Mouse (Mus musculus) erythroblast, embryonic 14.5 days (primary cell): ENCODE data around the gene 4933417A18Rik. TPM values are rescaled to one million over a fixed set of nuclear protein-coding genes. Genes with fewer than 3 reads are reported as not detected.

Experiments used
- H3K27me3 ChIP-seq: 2 replicates; pipeline ENCODE4 v1.6.1; 2012; ENCODE audit warnings: inconsistent platforms; ENCODE audit not compliant: control insufficient read depth
- H3K36me3 ChIP-seq: 2 replicates; pipeline ENCODE4 v1.6.1; 2012; ENCODE audit warnings: mild to moderate bottlenecking, inconsistent platforms; ENCODE audit not compliant: control insufficient read depth
- H3K4me1 ChIP-seq: 2 replicates; pipeline ENCODE4 v1.6.1; 2012; ENCODE audit warnings: inconsistent platforms; ENCODE audit not compliant: control insufficient read depth
- H3K4me3 ChIP-seq: replicated peaks from 2 replicates; pipeline ENCODE3; 2012; ENCODE audit warnings: moderate library complexity, mild to moderate bottlenecking, inconsistent platforms
- H3K9me3 ChIP-seq: 2 replicates; pipeline ENCODE4 v1.6.1; 2012; ENCODE audit warnings: low read length, inconsistent platforms, mixed read lengths; ENCODE audit not compliant: control insufficient read depth
- GATA1 ChIP-seq: IDR thresholded peaks from 2 replicates; pipeline ENCODE4 v1.6.1; 2012; ENCODE audit warnings: low read length, inconsistent platforms, mixed read lengths
- TAL1 ChIP-seq: IDR thresholded peaks from 3 replicates; pipeline ENCODE4 v1.6.1; 2012; ENCODE audit warnings: low read length, inconsistent platforms, mixed read lengths
- polyA plus RNA-seq: library from polyadenylated mRNA; stranded (reverse); fragments of >175 nt; gene quantifications from 2 replicates; pipeline ENCODE4 v1.2.3, GENCODE M21; 2012

The 4933417A18Rik gene
- polyA plus RNA-seq, 1 experiment: not detected

- Histone ChIP-seq H3K4me3 (no peak overlapping the region), H3K4me1 (peaks cover 36% of the 10 kb centered on the region), H3K27me3 (no peaks in the 10 kb centered on the region), H3K9me3 (no peaks in the 10 kb centered on the region), H3K36me3 (peaks cover 6% of the 10 kb centered on the region; the same call in 1 of the 2 replicates)
- TF ChIP-seq GATA1 (no peak), TAL1 (no peak)
Observed at GRCm38 (mm10) chr13:34995925-34996324, 71.7 kb downstream of the 4933417A18Rik start.

Other genes with a start within 250 kb of the 4933417A18Rik start
- gene Fam50b, start 189.6 kb upstream of the 4933417A18Rik start, polyA plus RNA-seq: not detected in 2 replicates
- gene Prpf4b, start 49.1 kb upstream of the 4933417A18Rik start, polyA plus RNA-seq: 1.2 and 1.9 TPM in 2 replicates
- gene Fam217a, start 99 bp upstream of the 4933417A18Rik start, polyA plus RNA-seq: not detected in 2 replicates
- gene Eci3, start 39.4 kb downstream of the 4933417A18Rik start, polyA plus RNA-seq: not detected in 2 replicates
- 1.1 and 1.2 TPM in 2 replicates for gene Eci2, start 102.7 kb downstream of the 4933417A18Rik start, polyA plus RNA-seq